Mouse (Mus musculus) adrenal gland, postnatal 36 days (tissue): ENCODE measurements around the gene Zfp975. TPM values are rescaled to one million over a fixed set of nuclear protein-coding genes. Genes with fewer than 3 reads are reported as not detected.
A peak's percentile ranks its signal among the peaks of the same experiment; 100 is the strongest.
"Not testable (repeated sequence)": the region's sequence is repeated elsewhere in the genome, so short reads cannot be mapped to it uniquely, and the experiment has no call there.

Source experiments
- DNase-seq, 2 experiments: peaks; one replicate each; pipeline ENCODE4 v3.0.0; 2021; ENCODE audit warnings: mixed read lengths in 1 of 2
- long read RNA-seq, 2 experiments: library from polyadenylated mRNA; stranded (forward); transcript quantifications; one replicate each; pipeline ENCODE4 v2.0.0; 2021; ENCODE audit warnings: borderline sequencing depth in 2 of 2
- total RNA-seq, 2 experiments: library from RNA; stranded (reverse); gene quantifications; 2 replicates each; pipeline ENCODE4 v1.2.3; 2021

The Zfp975 gene
- 1 to 10 TPM; 4.6 to 5.6 TPM for total RNA-seq
- long read RNA-seq, experiment 1, partial matches to known transcripts = 0 of 4 reads
- long read RNA-seq, experiment 1, other reads (novel, unspliced or antisense) = 3 of 4 reads
- long read RNA-seq, experiment 2, partial matches to known transcripts = 0 of 3 reads
- long read RNA-seq, experiment 2, other reads (novel, unspliced or antisense) = 1 of 3 reads

DNA sequence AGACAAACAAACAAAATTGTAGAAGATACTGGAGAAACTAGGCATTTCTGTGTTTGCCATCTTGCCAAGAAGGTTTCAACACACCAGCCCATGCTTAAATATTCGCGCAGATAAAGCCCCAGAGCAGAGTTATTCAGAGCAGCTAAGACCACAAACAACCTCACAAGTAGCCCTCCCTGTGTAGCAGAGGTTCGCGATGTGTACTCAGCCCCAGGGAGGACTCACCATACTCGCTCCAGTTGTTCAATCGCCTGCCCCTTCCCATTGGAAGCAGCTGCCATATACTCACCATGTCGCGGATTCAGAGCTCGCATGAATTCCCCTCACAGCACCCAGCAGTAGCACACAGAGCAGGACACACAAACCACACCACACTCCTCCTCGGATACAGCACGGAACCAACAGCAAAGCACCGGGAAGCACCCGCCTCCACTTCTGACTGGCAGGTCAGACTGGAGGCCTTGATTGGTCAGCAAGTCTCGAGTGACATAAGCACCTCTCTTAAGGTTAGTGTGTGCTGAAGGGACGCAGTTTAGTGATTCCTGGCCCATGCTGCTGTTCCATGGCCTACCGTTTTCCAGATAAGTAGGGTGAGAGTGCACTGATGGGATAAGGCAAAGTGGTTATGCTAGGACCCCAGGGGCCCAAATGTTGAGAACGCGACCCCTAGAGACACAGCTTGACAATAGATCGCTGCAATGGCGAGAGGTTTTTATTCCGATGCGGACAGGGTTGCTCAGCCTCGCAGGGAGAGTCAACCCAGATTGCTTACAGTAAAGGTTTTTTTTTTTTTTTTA is at the start of gene Zfp975:
Zfp975 (minus strand) TSS at position 381 of the 797 bp plus-strand sequence.
- peak; percentile 88 for DNase-seq

DNA sequence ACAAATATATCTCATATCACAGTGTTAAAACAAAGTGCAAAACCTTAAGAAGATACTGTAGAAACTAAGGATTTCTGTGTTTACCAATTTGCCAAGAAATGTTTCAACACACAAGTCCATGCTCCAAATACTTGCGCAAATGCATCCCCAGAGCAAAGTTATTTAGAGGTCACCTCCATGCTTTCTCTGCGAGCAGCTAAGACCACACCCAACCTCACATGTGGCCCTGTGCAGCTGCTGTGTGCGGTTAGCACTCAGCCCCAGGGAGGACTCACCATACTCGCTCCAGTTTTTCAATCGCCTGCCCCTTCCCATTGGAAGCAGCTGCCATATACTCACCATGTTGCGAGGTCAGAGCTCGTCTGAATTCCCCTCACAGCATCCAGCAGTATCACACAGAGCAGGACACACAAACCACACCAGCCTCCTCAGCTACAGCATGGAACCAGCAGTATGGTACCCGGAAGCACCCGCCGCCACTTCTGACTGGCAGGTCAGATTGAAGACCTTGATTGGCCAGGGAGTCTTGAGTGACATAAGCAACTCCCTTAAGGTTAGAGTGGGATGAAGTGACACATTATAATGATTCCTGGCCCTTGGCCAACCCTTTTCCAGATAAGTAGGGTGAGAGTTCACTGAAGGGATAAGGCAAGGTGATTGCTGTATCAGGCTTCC is 46.1 kb upstream of the Zfp975 start:
- DNase-seq = no peak

DNA sequence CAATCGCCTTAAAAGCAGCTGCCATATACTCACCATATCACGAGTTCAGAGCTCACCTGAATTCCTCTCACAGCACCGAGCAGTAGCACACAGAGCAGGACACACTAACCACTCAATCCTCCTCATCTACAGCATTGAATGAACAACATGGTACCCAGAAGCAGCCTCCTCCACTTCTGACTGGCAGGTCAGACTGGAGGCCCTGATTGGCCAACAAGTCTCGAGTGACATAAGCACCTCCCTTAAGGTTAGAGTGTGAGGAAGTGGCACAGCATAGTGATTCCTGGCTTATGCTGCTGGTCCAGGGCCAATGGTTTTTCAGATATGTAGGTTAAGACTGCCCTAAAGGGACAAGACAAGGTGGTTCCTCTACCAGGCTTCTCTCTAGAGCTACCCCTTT is 34.4 kb upstream of the Zfp975 start, which contains the start of gene Gm17067:
Gm17067 (minus strand) TSS at position 101 of the 400 bp plus-strand sequence.
- DNase-seq = not testable (repeated sequence)

GRCm38 (mm10) chr7:42693251-42693650 is 709 bp upstream of the Zfp975 start:
- DNase-seq = peak in 1 of 2 experiments; percentile 3

GRCm38 (mm10) chr7:42680081-42680480 is 12.5 kb downstream of the Zfp975 start:
- DNase-seq = not testable (repeated sequence)

GRCm38 (mm10) chr7:42679646-42680045 is 12.9 kb downstream of the Zfp975 start:
- DNase-seq = not testable (repeated sequence)

GRCm38 (mm10) chr7:42660140-42660539 is 32.4 kb downstream of the Zfp975 start:
- DNase-seq = peak in 1 of 2 experiments; percentile 12

DNA sequence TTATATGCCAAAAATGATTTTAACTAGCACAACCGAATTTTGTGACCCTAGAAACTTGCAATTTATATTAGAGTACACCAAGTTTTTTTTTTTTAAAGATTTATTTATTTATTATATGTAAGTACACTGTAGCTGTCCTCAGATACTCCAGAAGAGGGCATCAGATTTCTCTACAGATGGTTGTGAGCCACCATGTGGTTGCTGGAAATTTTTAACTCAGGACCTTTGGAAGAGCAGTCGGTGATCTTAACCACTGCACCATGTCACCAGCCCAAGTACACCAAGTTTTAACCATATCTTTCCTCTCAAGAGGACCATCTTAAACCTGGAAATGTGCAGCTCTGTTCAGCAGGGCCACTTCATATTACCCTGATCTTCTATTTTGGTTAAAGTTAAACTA is 37.3 kb downstream of the Zfp975 start:
- DNase-seq = not testable (repeated sequence)

DNA sequence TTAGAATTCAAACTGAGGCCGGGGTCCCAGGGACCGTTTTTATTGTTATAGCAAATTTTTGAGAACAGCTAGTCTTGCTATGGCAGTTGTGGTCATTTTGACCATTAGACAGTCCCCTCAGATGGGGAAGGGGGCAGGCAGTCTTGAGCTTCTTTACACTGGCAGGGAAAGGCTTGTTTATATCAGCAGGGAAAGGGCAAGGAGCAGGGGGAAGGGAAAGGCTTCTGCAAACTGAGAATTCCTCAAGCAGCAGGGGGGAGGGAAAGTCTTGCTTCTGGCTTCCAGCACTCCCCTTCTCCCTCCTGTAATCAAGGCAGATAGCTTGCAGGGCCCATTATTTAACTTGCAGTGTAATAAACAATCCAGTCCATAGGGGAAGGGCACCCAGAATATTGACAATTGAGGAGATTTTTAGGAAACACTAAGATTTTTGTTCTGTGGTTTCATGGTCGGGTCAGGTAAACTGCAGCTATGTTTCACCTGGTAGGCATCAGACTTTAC is 49.4 kb downstream of the Zfp975 start:
- DNase-seq = not testable (repeated sequence)

DNA sequence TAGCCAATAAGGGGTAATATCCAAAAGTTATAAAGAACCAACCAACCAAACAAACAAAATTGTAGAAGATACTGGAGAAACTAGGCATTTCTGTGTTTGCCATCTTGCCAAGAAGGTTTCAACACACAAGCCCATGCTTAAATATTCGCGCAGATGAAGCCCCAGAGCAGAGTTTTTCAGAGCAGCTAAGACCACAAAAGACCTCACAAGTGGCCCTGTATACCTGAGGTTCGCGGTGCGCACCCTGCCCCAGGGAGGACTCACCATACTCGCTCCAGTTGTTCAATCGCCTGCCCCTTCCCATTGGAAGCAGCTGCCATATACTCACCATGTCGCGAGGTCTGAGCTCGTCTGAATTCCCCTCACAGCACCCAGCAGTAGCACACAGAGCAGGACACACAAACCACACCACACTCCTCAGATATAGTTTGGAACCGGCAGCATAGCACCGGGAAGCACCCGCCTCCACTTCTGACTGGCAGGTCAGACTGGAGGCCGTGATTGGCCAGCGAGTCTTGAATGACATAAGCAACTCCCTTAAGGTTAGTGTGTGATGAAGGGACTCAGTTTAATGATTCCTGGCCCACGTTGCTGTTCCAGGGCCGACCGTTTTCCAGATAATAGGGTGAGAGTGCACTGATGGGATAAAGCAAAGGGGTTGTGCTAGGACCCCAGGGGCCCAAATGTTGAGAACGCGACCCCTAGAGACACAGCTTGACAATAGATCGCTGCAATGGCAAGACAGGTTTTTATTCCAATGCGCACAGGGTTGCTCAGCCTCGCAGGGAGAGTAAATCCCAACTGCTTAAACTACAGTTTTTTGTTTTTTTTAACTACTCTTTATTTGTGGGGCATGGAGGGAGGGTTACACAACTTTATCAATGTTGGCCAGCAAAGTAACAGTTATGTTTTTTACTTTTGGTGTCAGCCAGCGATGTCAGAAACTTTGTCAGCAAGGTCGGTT is 50.1 kb downstream of the Zfp975 start, which contains the start of gene Zfp976:
Zfp976 (minus strand) TSS at position 437 of the 964 bp plus-strand sequence.
- peak; percentile 80 to 83 for DNase-seq

- DNase-seq = not testable (repeated sequence)
These were observed 61.5 kb downstream of the Zfp975 start for GRCm38 (mm10) chr7:42631031-42631430.

Other genes with a start within 250 kb of the Zfp975 start
- not detected for gene 4933421I07Rik, start 244.6 kb downstream of the Zfp975 start, total RNA-seq
- 10 to 100 TPM; 10.9 to 13.1 TPM for gene Zfp141, start 187.0 kb downstream of the Zfp975 start, total RNA-seq
- not detected for gene Gm21028, start 114.2 kb downstream of the Zfp975 start, total RNA-seq
- gene Zfp977, start 100.2 kb downstream of the Zfp975 start, total RNA-seq = under 1 TPM; 0.70 to 0.95 TPM
- 1 to 10 TPM; 3.8 to 4.9 TPM for gene Zfp976, start 50.2 kb downstream of the Zfp975 start, total RNA-seq
- gene Gm17067, start 34.3 kb upstream of the Zfp975 start, total RNA-seq = under 1 TPM in 1 of 2 experiments, not detected in 1; 0.20 TPM
- not detected for gene Vmn2r62, start 100.8 kb upstream of the Zfp975 start, total RNA-seq
- under 1 TPM; 0.13 to 0.16 TPM for gene Gm2381, start 174.5 kb upstream of the Zfp975 start, total RNA-seq
- gene Vmn2r63, start 241.1 kb upstream of the Zfp975 start, total RNA-seq = not detected